Mouse (Mus musculus) MEL (cell line): ENCODE data around the gene Cdc14b. TPM values are rescaled to one million over a fixed set of nuclear protein-coding genes. Genes with fewer than 3 reads are reported as not detected.

Experiments
- DNase-seq: peaks from one replicate; pipeline ENCODE4 v3.0.0; 2011; ENCODE audit warnings: low read depth, low spot score
- H3K27ac ChIP-seq: 2 replicates; pipeline ENCODE4 v1.5.1; 2012; ENCODE audit warnings: low read depth, mild to moderate bottlenecking, control low read depth, low read length, moderate library complexity; ENCODE audit not compliant: control insufficient read depth
- H3K27me3 ChIP-seq, 2 experiments: fragments of 150-350 bp in 1 of 2; sonication (generic) in 1 of 2; 2 replicates each; pipeline ENCODE4 v1.6.1; 2012; ENCODE audit warnings: low read length in 2 of 2, mild to moderate bottlenecking in 2 of 2, improper control_type of control experiment in 1 of 2, moderate library complexity in 1 of 2; ENCODE audit not compliant: insufficient read depth in 2 of 2, control insufficient read depth in 1 of 2
- H3K36me3 ChIP-seq, 2 experiments: 2 replicates each; pipeline ENCODE4 v1.6.1; 2012 to 2014; ENCODE audit warnings: low read length in 2 of 2, improper control_type of control experiment in 1 of 2, inconsistent platforms in 1 of 2, mild to moderate bottlenecking in 1 of 2; ENCODE audit not compliant: insufficient read depth in 2 of 2, control insufficient read depth in 1 of 2
- H3K4me1 ChIP-seq, 2 experiments: fragments of 150-350 bp in 1 of 2; sonication (generic) in 1 of 2; 2 replicates each; pipeline ENCODE4 v1.6.1; 2012; ENCODE audit warnings: low read length in 2 of 2, improper control_type of control experiment in 1 of 2, mild to moderate bottlenecking in 1 of 2; ENCODE audit not compliant: insufficient read depth in 2 of 2, control insufficient read depth in 1 of 2
- H3K4me3 ChIP-seq, 2 experiments: fragments of 150-350 bp in 1 of 2; sonication (generic) in 1 of 2; 2 replicates each; pipeline ENCODE4 v1.5.1; 2012; ENCODE audit warnings: low read depth in 2 of 2, low read length in 2 of 2, mild to moderate bottlenecking in 2 of 2, moderate library complexity in 2 of 2, control low read depth in 1 of 2, improper control_type of control experiment in 1 of 2; ENCODE audit not compliant: control insufficient read depth in 1 of 2, insufficient read depth in 1 of 2
- H3K79me2 ChIP-seq: 2 replicates; pipeline ENCODE4 v1.6.1; 2012; ENCODE audit warnings: mild to moderate bottlenecking, low read length, moderate library complexity; ENCODE audit not compliant: control insufficient read depth, poor library complexity, insufficient read depth
- H3K9ac ChIP-seq: 2 replicates; pipeline ENCODE4 v1.6.1; 2012; ENCODE audit warnings: low read depth, mild to moderate bottlenecking, control low read depth, low read length, moderate library complexity; ENCODE audit not compliant: control insufficient read depth, poor library complexity, severe bottlenecking
- H3K9me3 ChIP-seq: fragments of 150-350 bp; sonication (generic); replicated peaks from 2 replicates; pipeline ENCODE4 v1.6.1; 2012; ENCODE audit warnings: mild to moderate bottlenecking, low read length, improper control_type of control experiment, moderate library complexity; ENCODE audit not compliant: insufficient read depth
- BHLHE40 ChIP-seq: IDR thresholded peaks from 2 replicates; pipeline ENCODE4 v1.6.1; 2012; ENCODE audit warnings: low read depth, mild to moderate bottlenecking, inconsistent platforms, low read length, improper control_type of control experiment, borderline replicate concordance
- CTCF ChIP-seq, 3 experiments: IDR thresholded peaks in 2 of 3; conservative IDR thresholded peaks in 1 of 3; 2 replicates each; pipeline ENCODE4 v1.5.1; 2011 to 2012; ENCODE audit warnings: low read length in 3 of 3, low read depth in 2 of 3, mild to moderate bottlenecking in 2 of 3, improper control_type of control experiment in 1 of 3, inconsistent platforms in 1 of 3, mixed read lengths in 1 of 3, moderate library complexity in 1 of 3; ENCODE audit not compliant: control insufficient read depth in 1 of 3, insufficient read depth in 1 of 3, poor library complexity in 1 of 3, severe bottlenecking in 1 of 3
- ELF1 ChIP-seq: IDR thresholded peaks from 2 replicates; pipeline ENCODE4 v1.6.1; 2014; ENCODE audit warnings: low read depth, mild to moderate bottlenecking, inconsistent platforms, low read length, improper control_type of control experiment, moderate library complexity
- GABPA ChIP-seq: IDR thresholded peaks from 2 replicates; pipeline ENCODE4 v1.6.1; 2012; ENCODE audit warnings: low read depth, mild to moderate bottlenecking, inconsistent platforms, low read length, improper control_type of control experiment, moderate library complexity
- HCFC1 ChIP-seq: IDR thresholded peaks from 2 replicates; pipeline ENCODE4 v1.6.1; 2012; ENCODE audit warnings: low read depth, mild to moderate bottlenecking, inconsistent platforms, low read length, improper control_type of control experiment, moderate library complexity
- KAT2A ChIP-seq: conservative IDR thresholded peaks from 2 replicates; pipeline ENCODE4 v1.6.1; 2012; ENCODE audit warnings: low read depth, low read length, improper control_type of control experiment, inconsistent platforms
- MAFK ChIP-seq: IDR thresholded peaks from 2 replicates; pipeline ENCODE4 v1.6.1; 2011; ENCODE audit warnings: low read depth, mild to moderate bottlenecking, low read length, improper control_type of control experiment, borderline replicate concordance
- MAZ ChIP-seq: IDR thresholded peaks from 2 replicates; pipeline ENCODE4 v1.6.1; 2012; ENCODE audit warnings: low read depth, mild to moderate bottlenecking, inconsistent platforms, low read length, improper control_type of control experiment
- MEF2A ChIP-seq: IDR thresholded peaks from 2 replicates; pipeline ENCODE4 v1.6.1; 2014; ENCODE audit warnings: low read depth, mild to moderate bottlenecking, inconsistent platforms, low read length, improper control_type of control experiment; ENCODE audit not compliant: poor library complexity, insufficient replicate concordance, severe bottlenecking; ENCODE audit errors: extremely low read depth
- MXI1 ChIP-seq: IDR thresholded peaks from 2 replicates; pipeline ENCODE4 v1.6.1; 2011; ENCODE audit warnings: mild to moderate bottlenecking, low read depth, low read length, improper control_type of control experiment
- MYB ChIP-seq: IDR thresholded peaks from 2 replicates; pipeline ENCODE4 v1.6.1; 2011; ENCODE audit warnings: mild to moderate bottlenecking, low read depth, low read length, improper control_type of control experiment
- NELFE ChIP-seq: IDR thresholded peaks from 2 replicates; pipeline ENCODE4 v1.6.1; 2011; ENCODE audit warnings: low read depth, low read length, improper control_type of control experiment
- POLR2A ChIP-seq, 2 experiments: IDR thresholded peaks; 2 replicates each; pipeline ENCODE4 v1.6.1; 2011 to 2012; ENCODE audit warnings: low read length in 2 of 2, mild to moderate bottlenecking in 2 of 2, control low read depth in 1 of 2, improper control_type of control experiment in 1 of 2, low read depth in 1 of 2, moderate library complexity in 1 of 2; ENCODE audit not compliant: control insufficient read depth in 1 of 2, insufficient read depth in 1 of 2, poor library complexity in 1 of 2
- POLR2AphosphoS2 ChIP-seq: IDR thresholded peaks from 2 replicates; pipeline ENCODE4 v1.6.1; 2011; ENCODE audit warnings: low read length, improper control_type of control experiment
- POLR2AphosphoS5 ChIP-seq: IDR thresholded peaks from 2 replicates; pipeline ENCODE4 v1.6.1; 2012; ENCODE audit warnings: low read depth, borderline replicate concordance, mild to moderate bottlenecking, inconsistent platforms, low read length, moderate library complexity, mixed read lengths
- SIN3A ChIP-seq: IDR thresholded peaks from 2 replicates; pipeline ENCODE4 v1.6.1; 2012; ENCODE audit warnings: low read length, improper control_type of control experiment, inconsistent platforms
- SMC3 ChIP-seq: IDR thresholded peaks from 2 replicates; pipeline ENCODE4 v1.6.1; 2011; ENCODE audit warnings: low read depth, low read length, improper control_type of control experiment
- TBP ChIP-seq: IDR thresholded peaks from 2 replicates; pipeline ENCODE4 v1.8.0; 2011; ENCODE audit warnings: low read depth, low read length, improper control_type of control experiment
- TCF12 ChIP-seq: IDR thresholded peaks from 2 replicates; pipeline ENCODE4 v1.6.1; 2014; ENCODE audit warnings: low read depth, mild to moderate bottlenecking, inconsistent platforms, low read length, improper control_type of control experiment, moderate library complexity
- USF1 ChIP-seq: IDR thresholded peaks from 2 replicates; pipeline ENCODE4 v1.6.1; 2014; ENCODE audit warnings: low read depth, mild to moderate bottlenecking, inconsistent platforms, low read length, improper control_type of control experiment, moderate library complexity
- ZC3H11A ChIP-seq: IDR thresholded peaks from 2 replicates; pipeline ENCODE4 v1.6.1; 2012; ENCODE audit warnings: low read depth, mild to moderate bottlenecking, inconsistent platforms, low read length, improper control_type of control experiment
- ZNF384 ChIP-seq: IDR thresholded peaks from 2 replicates; pipeline ENCODE4 v1.6.1; 2012; ENCODE audit warnings: low read depth, mild to moderate bottlenecking, inconsistent platforms, low read length, improper control_type of control experiment
- polyA plus RNA-seq, 2 experiments: library from polyadenylated mRNA; stranded (reverse) in 1 of 2; unstranded in 1 of 2; fragments of >175 nt in 1 of 2; fragments of >200 nt in 1 of 2; gene quantifications; 2 replicates each; pipeline versions ENCODE4 v1.2.1 to v1.2.4; 2012; ENCODE audit warnings: low replicate concordance in 2 of 2, low read depth in 1 of 2; ENCODE audit not compliant: insufficient read length in 2 of 2, insufficient read depth in 1 of 2, missing spikeins in 1 of 2
- total RNA-seq: library from RNA; depleted of rRNA; stranded (reverse); fragments of 300-350 nt; gene quantifications from 2 replicates; pipeline ENCODE4 v1.2.3, GENCODE M21; 2012

The Cdc14b gene
- total and polyA plus RNA-seq, 3 experiments: 18.7 to 28.3 TPM; not detected in 1

GRCm38 (mm10) chr13:64155171-64155571, 119.9 kb downstream of the Cdc14b start:
- peaks cover 0 to 12% of the 10 kb centered on the region in 2 experiments; a peak in 2 of 4 replicates for H3K36me3 ChIP-seq
- no peak overlapping the region for H3K4me3 ChIP-seq
- no peak overlapping the region for H3K9ac ChIP-seq
- H3K9me3 ChIP-seq: no peaks in the 10 kb centered on the region
- peak; percentile 60 for DNase-seq
- H3K4me1 ChIP-seq: peaks cover 3 to 7% of the 10 kb centered on the region in 2 experiments; a peak in 3 of 4 replicates
- peaks cover 25% of the 10 kb centered on the region for H3K79me2 ChIP-seq
- no peak overlapping the region for H3K27ac ChIP-seq
- no peak for TF ChIP-seq TBP
- TF ChIP-seq MXI1: no peak
- TF ChIP-seq CTCF (IDR thresholded peaks at IDR 0.05 in 2 of 3, conservative IDR thresholded peaks at IDR 0.05 in 1 of 3; ENCODE audit: control insufficient read depth in 1 of 3, insufficient read depth in 1 of 3, low read depth in 2 of 3, low read length in 3 of 3, poor library complexity in 1 of 3, severe bottlenecking in 1 of 3): peak in 2 of 3 experiments; percentile 46 to 49; a peak in 4 of 6 replicates
- peak; percentile 43; the same call in 1 of the 2 replicates for TF ChIP-seq SMC3
- peak; percentile 64 for TF ChIP-seq ZNF384
- TF ChIP-seq KAT2A: no peak
- no peak for TF ChIP-seq USF1
- no peak for TF ChIP-seq POLR2AphosphoS5
- TF ChIP-seq GABPA: no peak
- TF ChIP-seq TCF12: no peak
- TF ChIP-seq, all 39 proteins: peak for 3
- peaks cover 5 to 28% of the 10 kb centered on the region in 2 experiments for H3K27me3 ChIP-seq

GRCm38 (mm10) chr13:64154651-64155050, 120.4 kb downstream of the Cdc14b start:
- TF ChIP-seq POLR2A (IDR thresholded peaks at IDR 0.05; ENCODE audit: control insufficient read depth in 1 of 2, insufficient read depth in 1 of 2, low read depth in 1 of 2, low read length in 2 of 2, poor library complexity in 1 of 2): no peak
- TF ChIP-seq POLR2AphosphoS2: no peak
- no peak for TF ChIP-seq ELF1
- no peak for TF ChIP-seq MEF2A
- TF ChIP-seq BHLHE40: no peak
- TF ChIP-seq NELFE: no peak
- no peak for TF ChIP-seq HCFC1
- no peak for TF ChIP-seq MXI1
- TF ChIP-seq ZC3H11A: no peak
- no peak for TF ChIP-seq MAZ
- TF ChIP-seq MYB: no peak
- TF ChIP-seq ZNF384: no peak
- no peak for TF ChIP-seq SIN3A
- TF ChIP-seq MAFK: no peak
- no peaks in the 10 kb centered on the region for H3K9me3 ChIP-seq
- H3K79me2 ChIP-seq: peaks cover 30% of the 10 kb centered on the region
- no peak overlapping the region for H3K27ac ChIP-seq
- peaks cover 3 to 23% of the 10 kb centered on the region in 2 experiments for H3K27me3 ChIP-seq
- H3K4me1 ChIP-seq: peaks cover 3 to 8% of the 10 kb centered on the region in 2 experiments; a peak in 3 of 4 replicates
- peaks cover 0 to 17% of the 10 kb centered on the region in 2 experiments; a peak in 3 of 4 replicates for H3K36me3 ChIP-seq
- peak; percentile 69 for DNase-seq
- H3K9ac ChIP-seq: 0 out of 2 replicates have a peak overlapping the region, but pooled peaks have one; percentile 2
- peak overlapping the region in 1 of 2 experiments; percentile 65; a peak in 2 of 4 replicates for H3K4me3 ChIP-seq
